Mouse (Mus musculus): ENCODE results near the gene Gm39566. TPM values are rescaled to one million over a fixed set of nuclear protein-coding genes. Genes with fewer than 3 reads are reported as not detected.

The Gm39566 gene
- polyA plus RNA-seq, 1 experiment from 2014 or later, result not detected

- no peak overlapping the region for H3K27ac ChIP-seq (ENCODE audit: low read depth, low read length)
These were observed 38.9 kb upstream of the Gm39566 start for GRCm38 (mm10) chr11:69853994-69854393.

GRCm38 (mm10) chr11:69850754-69851153 is 35.7 kb upstream of the Gm39566 start:
- Histone ChIP-seq H3K27me3 (replicated peaks; ENCODE audit: control insufficient read depth, insufficient read depth, low read length) (no peaks in the 10 kb centered on the region), H3K36me3 (ENCODE audit: control insufficient read depth, insufficient read depth) (peaks cover 66% of the 10 kb centered on the region), H3K27ac (ENCODE audit: low read depth, low read length) (no peak overlapping the region), H3K4me2 (replicated peaks; ENCODE audit: low read depth) (no peak overlapping the region), H3K4me3 (ENCODE audit: low read depth, low read length) (no peak overlapping the region), H3K9ac (ENCODE audit: low read depth, low read length) (no peak overlapping the region), H3K4me1 (replicated peaks; ENCODE audit: control insufficient read depth, insufficient read depth, low read length) (peaks cover 6% of the 10 kb centered on the region), H3K9me3 (ENCODE audit: control insufficient read depth) (no peaks in the 10 kb centered on the region)
- no peak for ATAC-seq
- 71% methylated on average over 8 of the region's 8 CpGs for WGBS
- TF ChIP-seq CTCF (IDR thresholded peaks at IDR 0.05; ENCODE audit: low read depth), result no peak

More at GRCm38 (mm10) chr11:69853994-69854393, 38.9 kb upstream of the Gm39566 start:
- peak; percentile 22; the same call in 1 of the 2 replicates for ATAC-seq
- no peaks in the 10 kb centered on the region for H3K27me3 ChIP-seq (replicated peaks; ENCODE audit: control insufficient read depth, insufficient read depth, low read length)
- TF ChIP-seq CTCF (IDR thresholded peaks at IDR 0.05; ENCODE audit: low read depth), result no peak
- H3K9me3 ChIP-seq (ENCODE audit: control insufficient read depth), result no peaks in the 10 kb centered on the region
- no peak overlapping the region for H3K4me3 ChIP-seq (ENCODE audit: low read depth, low read length)
- H3K36me3 ChIP-seq (ENCODE audit: control insufficient read depth, insufficient read depth), result peaks cover 54% of the 10 kb centered on the region
- no peak overlapping the region for H3K4me2 ChIP-seq (replicated peaks; ENCODE audit: low read depth)
- H3K4me1 ChIP-seq (replicated peaks; ENCODE audit: control insufficient read depth, insufficient read depth, low read length), result no peaks in the 10 kb centered on the region
- no peak overlapping the region for H3K9ac ChIP-seq (ENCODE audit: low read depth, low read length)
- WGBS, result 31% methylated on average over 7 of the region's 7 CpGs

- H3K4me3 ChIP-seq (ENCODE audit: low read depth, low read length), result no peak overlapping the region
- no peak for ATAC-seq
- H3K27me3 ChIP-seq (replicated peaks; ENCODE audit: control insufficient read depth, insufficient read depth, low read length), result no peaks in the 10 kb centered on the region
- no peak for TF ChIP-seq CTCF (IDR thresholded peaks at IDR 0.05; ENCODE audit: low read depth)
- WGBS, result 86% methylated on average over 15 of the region's 15 CpGs
- no peak overlapping the region for H3K27ac ChIP-seq (ENCODE audit: low read depth, low read length)
- H3K4me1 ChIP-seq (replicated peaks; ENCODE audit: control insufficient read depth, insufficient read depth, low read length), result peaks cover 14% of the 10 kb centered on the region
- no peak overlapping the region for H3K9ac ChIP-seq (ENCODE audit: low read depth, low read length)
- H3K4me2 ChIP-seq (replicated peaks; ENCODE audit: low read depth), result no peak overlapping the region
- H3K36me3 ChIP-seq (ENCODE audit: control insufficient read depth, insufficient read depth), result peaks cover 58% of the 10 kb centered on the region
- H3K9me3 ChIP-seq (ENCODE audit: control insufficient read depth), result no peaks in the 10 kb centered on the region
These were observed 34.8 kb upstream of the Gm39566 start for GRCm38 (mm10) chr11:69849884-69850283.

- no peak overlapping the region for H3K4me2 ChIP-seq (replicated peaks; ENCODE audit: low read depth)
- peaks cover 14% of the 10 kb centered on the region for H3K4me1 ChIP-seq (replicated peaks; ENCODE audit: control insufficient read depth, insufficient read depth, low read length)
- H3K4me3 ChIP-seq (ENCODE audit: low read depth, low read length), result no peak overlapping the region
- no peak for ATAC-seq
- H3K9me3 ChIP-seq (ENCODE audit: control insufficient read depth), result no peaks in the 10 kb centered on the region
- 69% methylated on average over 9 of the region's 9 CpGs for WGBS
- no peaks in the 10 kb centered on the region for H3K27me3 ChIP-seq (replicated peaks; ENCODE audit: control insufficient read depth, insufficient read depth, low read length)
- no peak for TF ChIP-seq CTCF (IDR thresholded peaks at IDR 0.05; ENCODE audit: low read depth)
- H3K27ac ChIP-seq (ENCODE audit: low read depth, low read length), result no peak overlapping the region
- H3K9ac ChIP-seq (ENCODE audit: low read depth, low read length), result no peak overlapping the region
- peaks cover 54% of the 10 kb centered on the region for H3K36me3 ChIP-seq (ENCODE audit: control insufficient read depth, insufficient read depth)
These were observed 34.0 kb upstream of the Gm39566 start for GRCm38 (mm10) chr11:69849128-69849527.

GRCm38 (mm10) chr11:69848021-69848420 is 32.9 kb upstream of the Gm39566 start:
- Histone ChIP-seq H3K27me3 (replicated peaks; ENCODE audit: control insufficient read depth, insufficient read depth, low read length) (no peaks in the 10 kb centered on the region), H3K4me3 (ENCODE audit: low read depth, low read length) (no peak overlapping the region), H3K4me1 (replicated peaks; ENCODE audit: control insufficient read depth, insufficient read depth, low read length) (peaks cover 14% of the 10 kb centered on the region), H3K27ac (ENCODE audit: low read depth, low read length) (no peak overlapping the region), H3K4me2 (replicated peaks; ENCODE audit: low read depth) (no peak overlapping the region), H3K36me3 (ENCODE audit: control insufficient read depth, insufficient read depth) (peaks cover 46% of the 10 kb centered on the region), H3K9ac (ENCODE audit: low read depth, low read length) (no peak overlapping the region), H3K9me3 (ENCODE audit: control insufficient read depth) (no peaks in the 10 kb centered on the region)
- WGBS, result 94% methylated on average over 6 of the region's 6 CpGs
- ATAC-seq, result no peak
- TF ChIP-seq CTCF (IDR thresholded peaks at IDR 0.05; ENCODE audit: low read depth), result no peak

GRCm38 (mm10) chr11:69846738-69847688 is 31.9 kb upstream of the Gm39566 start:
- Histone ChIP-seq H3K4me3 (ENCODE audit: low read depth, low read length) (peak overlapping the region; percentile 79), H3K4me2 (replicated peaks; ENCODE audit: low read depth) (peak overlapping the region; percentile 86), H3K27ac (ENCODE audit: low read depth, low read length) (peak overlapping the region; percentile 97), H3K36me3 (ENCODE audit: control insufficient read depth, insufficient read depth) (peaks cover 36% of the 10 kb centered on the region), H3K4me1 (replicated peaks; ENCODE audit: control insufficient read depth, insufficient read depth, low read length) (peaks cover 14% of the 10 kb centered on the region), H3K9me3 (ENCODE audit: control insufficient read depth) (no peaks in the 10 kb centered on the region), H3K9ac (ENCODE audit: low read depth, low read length) (peak overlapping the region; percentile 76), H3K27me3 (replicated peaks; ENCODE audit: control insufficient read depth, insufficient read depth, low read length) (no peaks in the 10 kb centered on the region)
- 5% methylated on average over 37 of the region's 37 CpGs for WGBS
- ATAC-seq, result peak; percentile 49
- no peak for TF ChIP-seq CTCF (IDR thresholded peaks at IDR 0.05; ENCODE audit: low read depth)
